Mouse (Mus musculus): Measurements from ENCODE around the gene Hoxa4.

GRCm38 (mm10) chr6:52232984-52233545, 41.5 kb upstream of the Hoxa4 start:
- no peak for TF ChIP-seq CTCF (IDR thresholded peaks at IDR 0.05; ENCODE audit: extremely low read depth, insufficient read length, insufficient replicate concordance, low read depth, low read length)
- no peak for TF ChIP-seq POLR2A (IDR thresholded peaks at IDR 0.05; ENCODE audit: low read depth, low read length)

All from small intestine, adult 2 months (tissue).